Mouse (Mus musculus): Measurements from ENCODE around the gene Nrip1. TPM values are rescaled to one million over a fixed set of nuclear protein-coding genes. Genes with fewer than 3 reads are reported as not detected.

Gene Nrip1
- total RNA-seq, 4 experiments from 2014 or later, result 49.2 to 56.7 (median 50.9) TPM

DNA sequence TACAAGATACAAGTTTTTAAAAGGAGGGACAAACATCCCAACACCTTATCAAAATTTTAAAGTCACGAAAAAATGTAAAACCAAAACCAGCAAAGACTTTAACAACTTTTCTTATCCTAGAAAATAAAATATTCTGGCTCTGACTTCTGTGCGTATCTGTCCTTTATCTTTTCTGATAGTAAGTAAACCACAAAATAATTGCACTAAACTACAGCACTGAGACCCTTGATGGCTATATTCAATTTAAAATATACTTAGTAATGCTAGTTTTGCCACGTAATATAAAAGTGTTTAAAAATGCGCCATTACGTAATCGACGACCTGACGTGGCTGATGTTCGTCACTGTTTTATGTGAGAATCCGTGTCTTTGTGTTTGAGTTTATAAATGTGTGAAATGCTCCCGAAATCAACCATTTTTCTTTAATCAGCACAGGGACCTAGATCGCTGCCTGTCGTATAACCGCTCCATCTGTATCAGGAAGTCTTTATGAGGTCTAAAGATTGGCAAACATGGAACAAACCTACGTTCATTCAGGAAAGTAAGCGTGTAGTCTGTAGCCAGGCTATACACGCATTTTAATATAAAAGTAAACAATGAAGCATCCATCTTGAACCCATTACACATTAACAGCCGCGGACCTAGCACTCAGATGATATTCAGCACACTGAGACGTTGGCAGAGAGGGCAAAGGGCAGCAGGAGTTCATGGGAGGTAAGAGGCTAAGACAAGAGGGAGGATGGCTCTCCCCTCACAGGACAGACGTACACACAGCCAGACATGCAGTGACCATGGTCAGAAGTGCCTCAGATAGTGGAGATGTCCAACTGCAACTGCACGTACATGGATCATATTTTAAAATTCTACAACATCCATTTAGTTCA, 56.4 kb downstream of the Nrip1 start:
- DNase-seq (ENCODE audit: low spot score in 2 of 2), result no peak

DNA sequence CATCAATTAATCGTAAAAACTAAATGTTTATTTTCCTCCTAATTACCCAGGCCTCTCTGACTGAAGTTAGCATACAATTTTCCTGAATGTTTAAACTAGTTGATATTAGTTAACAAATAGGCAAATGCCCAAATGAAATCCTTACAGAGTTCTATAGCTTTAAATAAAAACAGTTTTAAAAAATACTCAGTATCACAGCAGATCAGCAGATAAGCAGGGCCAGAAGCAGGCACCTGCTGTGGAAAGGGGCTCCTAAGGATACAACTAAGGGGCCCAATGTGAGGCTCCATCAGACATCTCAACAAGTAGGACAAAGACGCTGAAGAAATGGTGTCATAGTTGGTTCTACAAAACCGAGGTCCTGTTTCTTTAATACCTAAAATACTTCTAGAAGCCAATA, 58.0 kb downstream of the Nrip1 start:
- no peak for DNase-seq (ENCODE audit: low spot score in 2 of 2)

DNA sequence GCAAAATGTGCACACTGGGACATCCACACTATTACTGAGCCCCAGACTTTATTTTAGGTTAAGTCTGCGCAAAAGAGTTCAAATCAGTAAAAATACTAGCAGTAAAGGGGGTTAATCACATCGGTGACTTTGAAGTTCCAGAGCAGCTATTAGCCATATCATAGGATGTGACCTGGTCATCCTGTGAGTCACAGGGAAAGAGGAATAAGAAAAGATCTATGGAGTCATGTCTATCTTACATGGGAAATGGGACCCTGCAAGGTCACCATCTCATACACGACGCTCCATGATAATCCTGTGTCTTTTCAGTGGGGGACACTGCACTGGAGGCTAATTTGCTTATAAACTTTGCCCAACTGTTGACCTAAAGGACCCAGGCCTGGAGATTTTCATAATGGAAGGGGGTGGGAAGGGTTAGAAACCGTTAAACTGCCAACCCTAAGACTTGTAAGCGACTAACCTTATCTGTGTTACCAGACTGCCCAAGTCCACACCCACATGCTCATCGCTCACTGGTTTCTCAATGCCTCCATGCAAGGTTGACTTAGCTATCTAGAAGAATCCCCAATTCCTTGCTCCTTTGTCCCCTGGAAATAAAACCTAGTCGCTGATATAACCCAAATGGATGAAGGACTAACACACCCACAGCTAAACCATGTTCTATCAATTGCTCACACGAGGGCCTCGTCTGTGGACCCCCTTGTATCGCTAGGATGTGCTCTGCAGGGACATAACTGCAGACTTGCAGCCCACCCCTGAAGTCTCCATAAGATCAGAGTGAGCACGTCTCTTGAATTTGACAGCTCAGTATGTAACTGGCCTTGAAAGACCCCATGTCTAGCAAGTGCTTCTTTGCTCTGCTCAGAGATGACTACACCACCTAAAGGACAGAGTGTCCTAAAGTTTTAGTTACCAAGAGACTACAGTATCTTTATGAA, 59.3 kb downstream of the Nrip1 start:
- DNase-seq (ENCODE audit: low spot score in 2 of 2), result no peak

DNA sequence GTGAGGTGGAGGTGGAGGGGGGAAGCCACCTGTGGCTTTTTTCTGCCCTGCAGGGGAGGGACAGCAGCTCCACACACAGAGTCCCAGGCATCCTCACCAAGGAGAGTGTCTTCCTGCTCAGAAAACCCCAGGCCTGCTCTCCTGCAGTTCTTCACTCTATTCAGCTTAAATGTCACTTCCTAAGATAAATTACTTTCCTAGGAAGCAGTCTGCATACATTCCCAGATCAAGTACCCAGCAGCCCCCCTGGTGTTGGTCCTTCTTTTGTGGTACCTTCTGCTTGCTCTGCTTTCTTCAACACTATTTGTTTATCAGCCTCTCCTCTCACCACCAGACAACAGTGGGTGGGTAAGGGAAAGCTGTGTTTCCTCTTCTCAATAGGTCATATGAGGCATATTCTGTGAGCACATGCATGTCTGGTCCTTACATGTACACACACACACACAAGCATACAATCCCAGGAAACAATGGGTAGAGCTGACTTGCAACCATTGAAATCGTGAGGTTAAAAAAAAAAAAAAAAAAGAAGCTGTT, 60.7 kb downstream of the Nrip1 start:
- no peak for DNase-seq (ENCODE audit: low spot score in 2 of 2)

DNA sequence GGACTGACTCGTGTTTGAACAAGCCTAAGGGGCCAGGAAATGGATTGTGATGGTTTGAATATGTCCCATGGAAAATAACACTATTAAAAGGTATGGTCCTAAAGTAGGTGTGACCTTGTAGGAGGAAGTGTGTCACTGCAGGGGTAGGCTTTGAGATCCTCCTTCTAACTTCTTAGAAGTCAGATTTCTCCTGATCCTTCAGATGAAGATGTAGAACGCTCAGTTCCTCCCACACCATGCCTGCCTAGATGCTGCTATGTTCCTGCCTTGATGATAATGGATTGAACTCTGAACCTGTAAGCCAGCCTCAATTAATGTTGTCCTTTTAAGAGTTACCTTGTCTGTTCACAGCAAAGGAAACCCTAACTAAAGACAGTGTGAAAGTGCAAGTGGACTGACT, 62.8 kb downstream of the Nrip1 start:
- no peak for DNase-seq (ENCODE audit: low spot score in 2 of 2)

DNA sequence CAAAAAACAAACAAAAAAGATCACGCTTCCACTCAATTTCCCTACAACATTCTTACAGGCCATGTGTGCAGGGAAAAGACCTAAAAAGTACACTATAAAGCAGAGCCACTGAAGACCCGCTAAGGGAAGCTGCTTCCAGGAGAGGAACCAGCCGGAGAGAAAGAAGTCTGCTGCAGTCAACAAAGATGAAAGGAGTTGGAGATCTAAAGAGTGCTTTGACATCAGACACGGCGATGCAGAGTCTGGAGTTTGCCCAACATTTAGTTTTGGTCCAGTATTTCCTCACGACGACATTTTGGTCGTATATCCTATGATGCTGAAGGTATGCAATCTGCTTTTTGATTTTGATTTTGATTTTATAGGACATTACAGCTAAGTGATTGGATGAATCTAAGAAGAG, 63.3 kb downstream of the Nrip1 start:
- DNase-seq (ENCODE audit: low spot score in 2 of 2), result no peak

DNA sequence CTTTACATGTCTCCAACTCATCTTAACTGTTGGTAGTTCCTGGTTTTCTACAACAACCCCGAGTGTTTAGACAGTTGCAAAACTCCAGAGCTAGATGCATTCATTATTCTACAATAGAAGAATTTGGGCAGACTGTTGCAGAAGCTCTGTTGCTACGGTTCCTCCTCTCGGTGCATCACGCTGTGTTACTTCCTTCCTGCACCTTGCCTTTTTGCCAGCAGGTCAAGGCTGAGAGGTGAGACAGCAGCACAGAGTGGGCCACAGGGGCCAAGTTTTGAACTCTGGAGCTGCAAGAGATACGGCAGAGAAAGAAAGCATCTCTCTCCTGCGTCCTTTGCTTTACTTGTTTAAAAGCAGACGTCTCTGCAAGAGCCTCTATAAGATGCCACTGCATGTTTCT, 64.3 kb downstream of the Nrip1 start:
- no peak for DNase-seq (ENCODE audit: low spot score in 2 of 2)

DNA sequence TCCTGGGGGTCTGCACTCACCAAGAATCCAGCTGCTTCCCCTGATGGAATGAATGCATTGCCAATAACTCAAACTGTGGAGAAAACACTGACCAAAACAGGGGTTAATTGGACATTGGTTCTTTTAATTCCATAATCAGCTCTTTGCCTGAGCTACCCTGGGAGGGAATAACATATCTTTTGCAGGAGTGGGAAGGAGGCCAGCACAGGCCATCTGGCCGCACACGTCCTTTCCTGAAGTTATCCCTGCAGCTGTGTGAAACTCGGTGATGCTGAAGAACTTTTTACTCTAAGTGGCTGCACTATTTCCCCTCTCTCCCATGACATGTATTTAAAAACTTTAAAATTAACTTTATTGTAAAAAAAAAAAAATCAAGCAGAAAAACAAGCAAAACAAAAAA, 66.6 kb downstream of the Nrip1 start:
- no peak for DNase-seq (ENCODE audit: low spot score in 2 of 2)

DNA sequence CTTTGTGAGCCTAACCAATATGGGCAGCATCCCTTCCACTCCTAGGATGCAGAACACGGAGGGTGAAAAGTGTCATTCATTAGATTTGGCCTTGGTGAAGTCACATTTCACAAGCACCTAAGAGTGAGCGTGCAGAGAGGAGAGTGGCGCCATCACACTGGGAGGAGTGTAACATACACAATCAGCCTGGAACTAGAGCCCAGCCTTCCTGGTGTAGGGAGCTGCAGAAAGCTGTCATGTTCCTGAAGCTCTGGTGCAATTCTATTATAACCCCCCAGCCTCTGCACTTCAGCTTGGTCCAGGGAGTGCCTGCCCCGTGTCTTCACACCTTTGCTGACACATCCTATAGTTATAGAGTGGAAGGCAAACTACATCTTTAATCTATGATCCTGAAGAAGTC, 67.2 kb downstream of the Nrip1 start:
- DNase-seq (ENCODE audit: low spot score in 2 of 2), result no peak

DNA sequence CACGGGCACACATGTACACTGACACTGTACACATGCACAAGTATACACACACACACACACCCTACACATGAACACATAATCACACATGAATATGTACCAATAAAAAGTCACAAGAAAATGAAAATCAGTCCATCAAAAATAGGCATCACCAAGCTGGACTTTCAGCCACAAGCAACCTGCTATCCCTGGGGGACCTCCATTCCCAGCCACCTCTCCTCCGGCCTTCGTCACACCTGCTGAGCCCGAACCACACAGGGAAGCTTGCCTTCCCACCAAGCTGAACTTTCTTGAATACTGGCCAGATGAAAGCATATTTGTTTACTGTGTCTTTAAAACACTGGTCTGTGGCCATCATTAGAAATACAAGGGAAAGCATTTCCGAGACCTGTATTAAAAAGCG, 70.2 kb downstream of the Nrip1 start:
- no peak for DNase-seq (ENCODE audit: low spot score in 2 of 2)

DNA sequence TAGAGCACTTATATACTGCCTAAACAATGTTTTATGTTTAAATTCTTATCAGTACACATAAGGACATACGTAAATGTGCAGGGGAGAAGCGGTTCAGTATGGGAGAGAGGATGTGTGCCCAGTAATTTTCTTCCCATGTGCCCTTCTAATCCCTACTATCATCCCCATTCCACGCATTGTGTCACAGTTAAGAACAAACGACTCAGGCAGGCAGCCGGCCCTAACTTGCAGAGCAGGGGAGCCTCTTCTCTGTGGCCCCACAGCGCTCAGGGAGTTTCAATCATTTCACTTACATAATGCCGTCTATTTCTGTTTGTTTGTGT, 71.9 kb downstream of the Nrip1 start:
- no peak for DNase-seq (ENCODE audit: low spot score in 2 of 2)

DNA sequence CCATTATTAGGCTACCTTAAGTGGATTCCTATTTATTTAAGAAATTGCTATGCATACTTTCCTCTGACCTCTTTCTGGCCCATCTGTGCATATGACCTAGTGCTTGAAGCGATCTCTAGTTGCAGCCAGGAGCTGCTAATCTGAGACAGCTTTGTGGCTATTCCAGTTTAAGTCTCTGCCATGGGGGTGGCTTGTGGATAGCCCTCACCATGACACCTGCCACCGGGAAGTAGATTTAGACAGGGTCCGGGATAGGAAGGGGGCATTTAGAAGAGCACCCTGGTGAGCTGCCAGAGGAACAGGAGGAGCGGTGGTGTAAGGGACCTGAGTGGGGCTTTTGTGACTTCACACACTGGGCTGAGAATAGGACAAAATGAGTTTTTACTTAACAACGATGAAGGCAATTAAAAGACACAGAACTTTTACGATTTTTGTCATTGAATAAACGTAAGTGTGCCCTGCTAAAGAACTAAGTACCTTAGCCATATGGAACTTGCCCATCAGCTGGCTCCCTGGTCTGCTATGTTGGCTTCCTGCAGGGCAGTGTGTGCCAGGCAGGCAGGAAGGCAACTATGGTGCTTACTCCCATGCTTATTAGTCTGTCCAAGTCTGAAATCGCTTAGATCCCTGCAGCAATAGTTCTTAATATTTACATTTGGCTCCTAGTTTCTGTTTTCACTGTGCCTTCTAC, 72.4 kb downstream of the Nrip1 start:
- DNase-seq (ENCODE audit: low spot score in 2 of 2), result no peak

DNA sequence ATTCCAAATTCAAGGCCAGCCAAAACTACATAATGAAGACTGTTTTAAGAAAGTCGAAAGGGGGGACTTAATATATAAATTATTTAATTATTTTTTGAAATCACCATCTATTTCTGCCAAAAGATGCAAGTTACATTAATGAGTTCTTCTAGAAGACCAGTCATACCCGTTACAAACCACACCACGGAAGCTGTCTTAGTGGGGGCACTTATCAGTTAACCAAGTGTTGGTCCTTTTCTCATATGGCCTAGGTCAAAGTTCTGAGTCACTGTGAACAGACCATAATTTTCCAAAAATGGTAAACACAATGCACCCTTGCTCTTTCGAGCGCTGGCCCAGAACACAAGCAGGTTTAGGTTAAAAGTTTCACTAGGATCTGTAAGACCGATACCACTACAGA, 73.2 kb downstream of the Nrip1 start:
- no peak for DNase-seq (ENCODE audit: low spot score in 2 of 2)

DNA sequence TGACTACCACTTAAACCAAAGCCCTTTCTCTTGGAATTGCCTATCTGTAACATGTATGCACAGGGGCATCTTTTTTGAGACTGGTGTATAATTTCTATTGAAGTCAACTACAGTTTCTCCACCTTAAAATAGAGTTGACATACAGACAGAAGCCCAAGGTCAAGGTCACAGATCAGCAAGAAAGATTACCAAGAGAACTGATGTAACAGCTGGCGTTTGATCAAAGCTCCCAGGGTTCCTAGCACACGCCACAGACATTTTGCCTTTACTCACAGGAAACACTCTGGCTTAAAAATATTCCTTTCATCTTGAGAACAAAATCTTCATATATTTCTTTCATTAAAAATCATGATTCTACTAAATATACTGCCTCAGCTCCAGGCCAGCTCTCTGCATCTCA, 74.1 kb downstream of the Nrip1 start:
- no peak for DNase-seq (ENCODE audit: low spot score in 2 of 2)

DNA sequence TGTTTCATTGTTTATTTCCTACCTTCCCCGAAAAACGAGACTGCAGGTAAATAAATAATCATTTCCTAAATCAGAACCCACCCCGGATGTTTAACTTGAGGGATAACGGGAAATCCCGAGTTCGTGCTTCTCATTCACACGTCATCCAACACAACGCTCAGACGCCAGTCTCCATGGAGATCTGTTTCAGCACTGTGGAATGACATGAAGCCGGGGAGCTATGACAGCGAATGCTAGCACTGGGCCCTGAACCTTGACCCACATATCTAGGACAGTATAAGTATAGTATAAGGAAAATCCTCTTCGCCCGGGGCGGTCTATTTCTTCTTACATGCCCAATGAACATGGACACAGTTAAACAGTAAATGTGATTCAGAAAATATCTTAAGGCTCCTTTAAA, 78.3 kb downstream of the Nrip1 start:
- no peak for DNase-seq (ENCODE audit: low spot score in 2 of 2)

DNA sequence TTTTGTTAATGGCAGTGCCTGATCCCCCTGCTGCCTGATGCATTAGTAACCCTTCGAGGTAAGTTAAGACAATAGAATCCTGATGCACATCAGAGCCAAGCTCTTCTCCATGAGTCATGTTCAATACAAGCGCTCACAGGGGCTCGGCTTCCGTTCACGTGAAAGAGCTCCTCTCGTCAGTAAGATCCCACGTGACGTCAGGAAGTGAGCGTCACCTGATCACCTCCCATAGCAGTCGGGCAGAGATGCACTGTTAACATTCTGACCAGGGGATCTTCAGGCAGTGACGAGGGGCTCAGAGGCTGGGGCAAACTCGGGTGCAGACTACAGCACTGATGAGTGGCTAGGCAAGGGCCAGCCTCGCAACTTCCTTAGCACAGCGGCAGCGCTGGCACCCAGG, 79.1 kb downstream of the Nrip1 start:
- no peak for DNase-seq (ENCODE audit: low spot score in 2 of 2)

DNA sequence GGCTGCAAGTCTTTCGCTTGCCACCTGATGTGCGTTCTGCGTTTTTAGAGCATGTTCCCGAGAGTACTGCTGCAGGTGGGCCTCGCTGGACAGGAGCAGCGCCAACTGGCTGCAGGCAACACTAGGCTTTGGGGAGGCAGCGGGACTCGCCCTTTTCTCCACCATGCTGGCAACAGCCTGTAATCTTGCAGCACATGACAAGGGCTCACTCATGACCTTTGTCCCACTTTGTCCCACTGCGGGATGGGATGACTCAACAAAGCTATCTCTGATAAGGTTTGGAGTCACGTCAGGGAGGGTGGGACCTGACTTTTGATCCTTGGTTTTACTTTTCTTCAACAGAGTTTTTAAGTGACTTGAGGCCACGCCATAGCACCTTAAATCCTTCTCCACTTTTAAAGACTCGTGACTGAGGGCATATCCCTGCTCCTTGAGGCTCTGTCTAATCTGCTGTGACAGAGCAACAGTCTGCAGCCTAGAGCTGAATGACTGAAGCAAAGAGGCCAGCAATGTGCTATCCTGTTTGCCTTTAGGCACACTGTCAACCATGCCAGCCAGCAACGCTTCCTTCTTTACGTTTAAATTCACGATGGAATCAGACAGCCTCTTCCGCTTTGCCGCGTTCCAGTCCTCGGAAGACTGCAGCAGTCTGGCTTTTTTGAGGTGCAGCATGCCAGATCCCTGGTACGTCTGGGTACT, 79.7 kb downstream of the Nrip1 start:
- DNase-seq (ENCODE audit: low spot score in 2 of 2), result no peak

DNA sequence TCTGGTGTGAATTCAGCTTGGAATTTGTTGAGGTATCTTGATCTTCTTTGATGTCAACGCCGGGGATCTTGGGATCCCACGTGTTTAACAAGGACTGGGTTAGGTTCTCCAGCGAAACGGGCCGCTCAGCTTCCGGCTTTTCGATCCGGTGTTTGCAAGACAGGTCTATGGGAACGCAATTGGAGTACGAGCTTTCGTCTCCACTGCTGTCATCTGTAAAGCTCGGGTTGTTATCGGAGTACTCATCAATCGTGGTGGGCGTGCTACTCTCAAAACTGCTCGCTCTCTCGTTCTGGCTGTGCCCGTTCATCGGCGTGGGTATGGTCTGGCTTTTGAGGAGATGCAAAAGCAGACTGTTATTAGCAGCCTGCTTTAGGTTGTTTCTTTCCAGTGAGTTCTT, 80.5 kb downstream of the Nrip1 start:
- DNase-seq (ENCODE audit: low spot score in 2 of 2), result no peak

DNA sequence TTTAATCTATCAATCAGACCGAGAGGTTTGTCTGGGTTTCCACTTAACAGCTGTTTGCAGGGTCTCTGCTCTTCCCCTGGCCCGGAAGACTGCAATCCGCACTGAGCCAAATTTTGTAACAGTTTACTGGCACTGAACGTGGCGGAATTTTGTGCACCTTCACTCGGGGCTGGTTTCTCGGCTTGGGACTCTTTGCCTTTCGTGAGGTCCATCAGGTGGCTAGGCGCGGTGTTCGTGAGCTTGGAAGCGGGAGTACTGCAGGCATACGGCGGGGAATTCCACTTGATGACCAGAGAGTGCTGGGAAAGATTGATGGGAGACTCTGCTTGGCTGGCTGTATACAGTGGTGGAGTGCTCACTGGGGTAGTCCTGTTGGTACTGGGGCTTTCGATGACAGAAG, 81.0 kb downstream of the Nrip1 start:
- no peak for DNase-seq (ENCODE audit: low spot score in 2 of 2)

DNA sequence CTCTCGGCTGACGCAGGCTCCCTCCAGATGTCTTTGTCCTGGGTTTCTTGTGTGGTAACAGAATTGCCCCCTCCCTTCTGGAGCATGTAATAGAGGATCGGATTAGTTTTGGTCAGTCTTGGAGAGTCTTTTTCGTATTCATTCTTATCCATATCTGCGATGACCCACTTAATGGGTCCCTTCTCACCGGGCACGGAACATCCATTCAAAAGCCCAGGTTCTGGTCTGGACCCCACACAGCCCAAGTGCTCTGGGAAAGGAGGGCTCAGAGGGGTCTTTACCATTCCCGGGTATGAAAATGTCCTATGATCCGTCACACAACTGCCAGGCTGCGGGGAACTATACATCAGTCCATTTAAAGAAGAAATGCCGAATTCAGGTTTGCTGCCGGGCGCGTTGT, 82.3 kb downstream of the Nrip1 start:
- DNase-seq (ENCODE audit: low spot score in 2 of 2), result no peak

DNA sequence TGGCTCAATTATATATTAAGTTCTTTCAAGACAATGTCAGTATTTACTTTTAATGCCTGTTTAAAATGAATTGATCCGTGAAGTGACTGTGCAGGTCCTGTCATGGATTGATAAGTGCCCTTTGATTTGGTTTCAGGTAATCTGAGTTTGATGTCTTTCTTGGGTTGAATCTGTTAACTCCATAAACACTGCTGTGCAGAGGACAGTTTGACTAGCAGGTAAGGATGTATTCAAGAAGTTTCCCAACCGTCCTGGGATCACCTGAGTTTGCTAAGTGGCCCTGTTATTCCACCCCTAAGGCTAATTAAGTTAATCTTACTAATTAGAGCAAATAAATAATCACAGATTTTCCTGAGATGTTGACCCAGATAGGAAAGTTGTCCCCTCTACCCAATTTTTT, 84.1 kb downstream of the Nrip1 start:
- DNase-seq (ENCODE audit: low spot score in 2 of 2), result no peak

Data from layer of hippocampus, adult 8-10 months (tissue).